Mouse (Mus musculus): ENCODE measurements around the gene R3hdm4. TPM values are rescaled to one million over a fixed set of nuclear protein-coding genes. Genes with fewer than 3 reads are reported as not detected.

R3hdm4 gene
- total RNA-seq, 2 experiments from 2014 or later: 25.0 to 46.1 TPM

- no peak for ATAC-seq (replicated peaks; ENCODE audit: low FRiP score, poor library complexity, severe bottlenecking)
These were observed 41.5 kb downstream of the R3hdm4 start for GRCm38 (mm10) chr10:79879527-79879926.

- no peak for ATAC-seq (replicated peaks; ENCODE audit: low FRiP score, poor library complexity, severe bottlenecking)
These were observed 43.3 kb downstream of the R3hdm4 start for GRCm38 (mm10) chr10:79877757-79878156.

GRCm38 (mm10) chr10:79877174-79877573, 43.8 kb downstream of the R3hdm4 start:
- no peak for ATAC-seq (replicated peaks; ENCODE audit: low FRiP score, poor library complexity, severe bottlenecking)

- ATAC-seq (replicated peaks; ENCODE audit: low FRiP score, poor library complexity, severe bottlenecking): no peak
These were observed 46.6 kb downstream of the R3hdm4 start, which contains the start of the genes Prtn3 and Plppr3 for GRCm38 (mm10) chr10:79874290-79874862. Gene Prtn3, plus strand, starts transcription at chr10:79874476. Gene Plppr3, minus strand, starts transcription at chr10:79874634.

- ATAC-seq (replicated peaks; ENCODE audit: low FRiP score, poor library complexity, severe bottlenecking): no peak
These were observed 47.2 kb downstream of the R3hdm4 start for GRCm38 (mm10) chr10:79873715-79874289.

GRCm38 (mm10) chr10:79873313-79873712, 47.7 kb downstream of the R3hdm4 start:
- ATAC-seq (replicated peaks; ENCODE audit: low FRiP score, poor library complexity, severe bottlenecking): no peak

- no peak for ATAC-seq (replicated peaks; ENCODE audit: low FRiP score, poor library complexity, severe bottlenecking)
These were observed 48.1 kb downstream of the R3hdm4 start for GRCm38 (mm10) chr10:79872862-79873261.

GRCm38 (mm10) chr10:79871845-79872244, 49.2 kb downstream of the R3hdm4 start:
- no peak for ATAC-seq (replicated peaks; ENCODE audit: low FRiP score, poor library complexity, severe bottlenecking)

GRCm38 (mm10) chr10:79866601-79867000, 54.4 kb downstream of the R3hdm4 start:
- no peak for ATAC-seq (replicated peaks; ENCODE audit: low FRiP score, poor library complexity, severe bottlenecking)

GRCm38 (mm10) chr10:79865801-79866295, 55.2 kb downstream of the R3hdm4 start:
- no peak for ATAC-seq (replicated peaks; ENCODE audit: low FRiP score, poor library complexity, severe bottlenecking)

- no peak for ATAC-seq (replicated peaks; ENCODE audit: low FRiP score, poor library complexity, severe bottlenecking)
These were observed 55.8 kb downstream of the R3hdm4 start for GRCm38 (mm10) chr10:79865189-79865601.

GRCm38 (mm10) chr10:79864351-79865188, 56.4 kb downstream of the R3hdm4 start:
- no peak for ATAC-seq (replicated peaks; ENCODE audit: low FRiP score, poor library complexity, severe bottlenecking)

GRCm38 (mm10) chr10:79862925-79863324, 58.1 kb downstream of the R3hdm4 start:
- no peak for ATAC-seq (replicated peaks; ENCODE audit: low FRiP score, poor library complexity, severe bottlenecking)

GRCm38 (mm10) chr10:79862049-79862788, 58.8 kb downstream of the R3hdm4 start:
- ATAC-seq (replicated peaks; ENCODE audit: low FRiP score, poor library complexity, severe bottlenecking): no peak

GRCm38 (mm10) chr10:79861230-79862048, 59.6 kb downstream of the R3hdm4 start:
- no peak for ATAC-seq (replicated peaks; ENCODE audit: low FRiP score, poor library complexity, severe bottlenecking)

GRCm38 (mm10) chr10:79860079-79860911, 60.7 kb downstream of the R3hdm4 start:
- no peak for ATAC-seq (replicated peaks; ENCODE audit: low FRiP score, poor library complexity, severe bottlenecking)
